Mouse (Mus musculus) right cerebral cortex, postnatal 14 days (tissue): Measurements from ENCODE around the gene Hist1h2bg.
"Not testable (repeated sequence)": the region's sequence is repeated elsewhere in the genome, so short reads cannot be mapped to it uniquely, and the experiment has no call there.

Source experiments
- DNase-seq: peaks from one replicate; pipeline ENCODE4 v3.0.0; 2022

The Hist1h2bg gene

GRCm38 (mm10) chr13:23584331-23584730 is 13.1 kb downstream of the Hist1h2bg start:
- no peak for DNase-seq

GRCm38 (mm10) chr13:23585029-23585441 is 13.8 kb downstream of the Hist1h2bg start:
- peak; percentile 69 for DNase-seq

DNA sequence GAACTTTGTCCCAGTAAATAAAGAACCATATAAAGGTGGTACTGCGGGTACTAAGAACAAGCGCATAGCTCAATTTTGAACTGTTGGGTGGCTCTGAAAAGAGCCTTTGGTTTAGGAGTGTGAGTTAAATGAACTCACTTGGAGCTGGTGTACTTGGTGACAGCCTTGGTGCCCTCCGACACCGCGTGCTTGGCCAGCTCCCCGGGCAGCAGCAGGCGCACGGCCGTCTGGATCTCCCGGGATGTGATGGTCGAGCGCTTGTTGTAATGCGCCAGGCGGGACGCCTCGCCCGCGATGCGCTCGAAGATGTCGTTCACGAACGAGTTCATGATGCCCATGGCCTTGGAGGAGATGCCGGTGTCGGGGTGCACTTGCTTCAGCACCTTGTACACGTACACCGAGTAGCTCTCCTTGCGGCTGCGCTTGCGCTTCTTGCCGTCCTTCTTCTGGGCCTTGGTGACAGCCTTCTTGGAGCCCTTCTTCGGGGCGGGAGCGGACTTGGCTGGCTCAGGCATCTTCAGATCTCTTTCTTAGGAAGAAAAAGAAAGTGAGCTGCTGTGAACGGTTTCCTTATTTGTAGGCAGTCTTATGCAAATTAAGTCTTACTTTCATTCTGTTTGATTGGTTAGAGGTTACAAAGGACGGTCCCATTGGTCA is 14.4 kb downstream of the Hist1h2bg start:
- DNase-seq, result peak; percentile 43

DNA sequence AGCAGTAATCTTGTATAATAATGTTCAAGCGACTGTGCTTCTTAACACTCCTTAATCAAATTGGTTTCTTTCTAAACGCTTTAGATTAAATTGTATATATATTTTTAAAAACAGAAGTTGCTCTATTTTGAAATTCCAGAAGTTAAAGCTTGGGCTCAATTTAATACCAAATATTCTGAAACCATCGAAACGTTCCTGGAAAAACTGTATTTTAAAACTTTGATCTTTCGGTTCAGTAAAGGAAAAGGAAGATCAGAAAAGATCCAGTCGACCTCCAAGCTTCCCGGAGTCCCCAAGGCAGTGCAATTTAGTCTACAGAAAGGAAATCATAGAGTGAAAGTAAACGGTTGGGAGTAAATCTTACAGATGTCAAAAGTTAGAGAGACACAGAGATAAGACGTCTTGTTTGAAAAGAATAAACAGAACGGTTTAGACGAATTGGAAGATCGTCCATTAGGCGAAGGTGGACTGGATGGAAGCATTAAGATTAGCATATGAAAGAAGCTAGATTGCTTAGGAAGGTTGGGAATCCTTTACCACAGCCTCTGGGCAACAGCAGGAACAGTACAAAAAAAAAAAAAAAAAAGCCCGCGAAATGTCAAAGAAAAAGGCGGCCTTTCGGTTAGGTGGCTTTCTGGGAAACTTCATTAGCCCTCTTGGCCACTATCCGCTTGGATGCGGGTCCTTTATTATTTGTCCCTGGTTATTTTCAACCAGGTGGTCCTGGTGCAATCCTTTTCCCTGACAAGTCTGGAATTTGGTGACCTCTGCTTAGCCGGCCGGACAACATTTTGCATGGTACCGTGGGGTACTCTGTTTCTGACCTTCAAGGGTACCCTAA is 15.1 kb downstream of the Hist1h2bg start:
- no peak for DNase-seq

- DNase-seq, result no peak
Observed at GRCm38 (mm10) chr13:23586940-23587225, 15.7 kb downstream of the Hist1h2bg start.

GRCm38 (mm10) chr13:23591206-23591605 is 20.0 kb downstream of the Hist1h2bg start:
- no peak for DNase-seq

- not testable (repeated sequence) for DNase-seq
Observed at GRCm38 (mm10) chr13:23591886-23592285, 20.7 kb downstream of the Hist1h2bg start.

DNA sequence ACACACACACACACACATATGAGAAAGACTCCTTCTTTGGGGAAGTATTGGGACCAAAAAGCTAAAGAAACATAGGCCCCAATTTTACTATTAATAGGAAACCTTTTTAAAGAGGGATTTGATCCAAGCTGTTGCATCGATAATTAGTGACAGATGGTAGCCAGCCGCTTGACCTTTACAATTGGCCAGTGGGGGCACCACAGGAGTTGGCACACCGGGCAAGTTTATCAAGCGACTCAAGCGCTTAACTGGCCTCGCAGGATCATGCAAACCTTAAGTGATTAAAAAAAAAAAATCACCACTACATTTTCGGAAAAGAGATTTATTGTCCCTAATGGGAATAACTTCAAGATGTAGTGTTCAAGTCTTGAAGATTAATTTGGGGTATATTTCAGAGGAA is 21.4 kb downstream of the Hist1h2bg start:
- no peak for DNase-seq

DNA sequence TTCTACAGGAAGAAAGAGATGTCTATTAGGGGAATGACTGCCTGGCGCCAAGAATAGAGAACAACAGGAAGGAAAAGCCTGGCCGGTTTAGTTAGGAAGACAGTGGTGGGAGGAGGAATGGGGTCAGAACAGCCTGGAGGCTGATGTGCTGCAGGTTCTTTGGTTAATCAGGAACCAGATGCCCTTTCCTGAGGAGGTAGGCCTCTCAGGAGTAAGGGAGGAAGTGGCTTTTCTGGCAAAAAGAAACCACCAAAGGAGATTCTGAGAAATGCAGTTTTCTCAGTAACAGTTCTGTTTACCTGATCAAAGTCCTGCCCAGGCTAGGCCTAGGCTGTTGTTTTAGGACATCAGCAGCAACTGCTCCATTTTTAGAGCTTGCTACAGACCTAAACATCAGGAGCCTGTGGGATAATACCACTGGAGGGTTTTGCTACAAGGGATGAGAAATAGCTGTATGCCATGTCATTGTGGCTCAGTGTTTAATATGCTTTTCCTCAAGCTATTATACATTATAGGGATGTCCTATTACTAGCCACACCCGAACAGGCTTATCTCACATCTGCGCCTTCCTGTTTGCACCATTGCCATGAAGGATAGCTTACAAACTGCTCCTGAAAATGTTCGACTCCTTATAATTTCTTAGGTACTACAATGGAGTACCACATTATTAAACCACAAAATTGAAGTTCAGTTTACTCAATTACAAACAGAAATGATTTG is 22.0 kb downstream of the Hist1h2bg start:
- DNase-seq, result no peak

GRCm38 (mm10) chr13:23595185-23595584 is 24.0 kb downstream of the Hist1h2bg start:
- DNase-seq, result no peak

GRCm38 (mm10) chr13:23595622-23596372 is 24.6 kb downstream of the Hist1h2bg start:
- no peak for DNase-seq

DNA sequence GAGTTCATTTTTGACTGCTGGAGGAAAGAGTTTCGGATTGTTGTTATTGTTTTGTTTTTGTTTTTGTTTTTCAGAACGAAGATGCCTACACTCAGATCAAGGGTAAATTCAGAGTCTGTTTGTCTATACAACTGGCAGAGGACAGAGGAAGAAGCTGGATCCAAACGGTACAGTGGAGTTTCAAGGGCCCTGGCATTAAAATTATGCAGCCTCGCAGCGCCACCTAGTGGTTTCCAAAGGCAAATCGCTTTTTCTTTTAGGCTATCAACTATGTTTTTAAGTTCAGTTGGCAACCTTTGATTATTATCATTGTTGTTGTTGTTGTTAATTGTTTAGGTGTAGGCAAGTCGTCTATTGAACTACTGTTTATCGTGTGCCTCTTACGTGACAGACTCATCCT is 26.8 kb downstream of the Hist1h2bg start:
- peak; percentile 77 for DNase-seq

DNA sequence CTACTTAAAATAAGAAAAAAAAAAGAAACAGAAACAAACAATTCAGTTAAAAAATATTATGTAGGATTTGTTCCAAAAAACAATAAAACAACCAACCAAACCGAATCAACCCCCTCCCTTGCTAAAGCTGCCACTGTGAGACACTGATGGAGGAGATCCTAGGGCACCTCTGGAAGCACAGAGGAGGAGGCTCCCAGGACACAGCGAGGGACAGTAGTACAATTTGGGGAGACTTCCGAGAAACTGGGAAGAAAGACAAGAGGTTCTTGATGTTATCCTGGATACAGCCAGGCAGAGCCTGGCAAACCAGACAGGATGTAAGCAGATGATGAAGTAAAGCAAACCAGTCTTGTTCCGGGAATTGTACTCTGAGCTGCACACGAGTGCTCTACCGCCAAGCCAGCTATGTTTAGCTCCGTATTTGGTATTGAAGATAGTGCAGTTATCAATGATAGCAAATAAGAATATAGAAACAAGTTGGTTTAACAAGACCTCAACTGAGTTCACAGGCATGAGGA is 32.0 kb downstream of the Hist1h2bg start:
- DNase-seq, result no peak

DNA sequence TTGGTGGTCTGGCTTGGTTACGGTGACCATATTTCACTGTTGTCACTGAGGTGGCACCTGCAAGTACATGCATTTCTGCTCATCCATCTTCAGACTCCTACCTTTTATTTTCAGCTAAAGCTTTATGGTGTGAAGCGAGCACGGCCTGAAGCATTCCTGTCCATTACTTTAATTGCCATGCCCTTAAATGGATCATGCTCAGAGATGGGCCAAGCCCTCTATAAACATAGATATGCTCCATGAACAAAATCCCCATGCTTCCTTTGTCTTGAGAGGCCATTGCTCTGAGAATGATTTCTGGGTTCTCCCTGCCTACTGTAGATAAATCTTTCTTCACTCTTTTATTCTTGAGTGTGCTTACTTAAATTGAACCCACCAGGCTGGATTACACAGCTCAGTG is 33.3 kb downstream of the Hist1h2bg start:
- DNase-seq, result no peak

DNA sequence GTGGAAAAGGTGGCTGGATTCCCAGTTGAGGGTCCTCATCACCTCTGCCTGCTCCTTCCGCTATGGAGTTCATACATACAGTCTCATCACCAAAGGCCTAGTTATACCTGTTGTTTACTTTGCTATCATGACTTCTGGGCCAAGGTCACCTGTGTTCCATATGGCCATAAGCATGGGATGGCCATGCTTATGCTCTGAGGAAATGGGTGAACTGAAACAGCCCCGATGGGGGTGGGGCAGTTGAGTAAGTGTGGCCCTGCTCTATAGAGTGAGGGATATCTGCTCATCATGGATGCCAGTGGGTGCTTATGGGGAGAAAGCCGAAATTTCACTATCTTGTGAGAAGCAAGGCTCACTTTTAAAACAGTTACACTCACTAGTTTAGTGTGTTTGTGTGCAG is 33.9 kb downstream of the Hist1h2bg start:
- no peak for DNase-seq

- no peak for DNase-seq
Observed at GRCm38 (mm10) chr13:23609209-23609608, 38.0 kb downstream of the Hist1h2bg start.

DNA sequence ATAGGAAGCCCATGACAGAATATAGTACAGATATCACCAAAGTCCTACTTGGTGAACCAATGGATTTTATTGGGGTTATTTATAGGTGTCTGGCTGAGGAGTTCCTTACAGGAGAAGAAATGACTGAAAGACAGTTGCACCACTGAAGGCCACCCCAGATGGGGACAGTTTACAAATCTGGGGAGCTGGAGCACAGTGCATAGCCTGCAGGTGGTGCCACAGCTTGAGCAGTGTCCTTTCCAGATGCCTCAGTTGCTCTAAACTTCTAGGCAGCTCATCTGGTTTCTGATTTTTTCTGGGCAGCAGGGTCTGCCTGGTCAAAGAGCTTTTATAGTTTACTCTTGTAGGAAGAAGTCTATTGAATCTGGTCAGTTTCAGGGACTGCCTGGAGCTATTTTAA is 38.6 kb downstream of the Hist1h2bg start:
- no peak for DNase-seq

GRCm38 (mm10) chr13:23610393-23610792 is 39.2 kb downstream of the Hist1h2bg start:
- no peak for DNase-seq

DNA sequence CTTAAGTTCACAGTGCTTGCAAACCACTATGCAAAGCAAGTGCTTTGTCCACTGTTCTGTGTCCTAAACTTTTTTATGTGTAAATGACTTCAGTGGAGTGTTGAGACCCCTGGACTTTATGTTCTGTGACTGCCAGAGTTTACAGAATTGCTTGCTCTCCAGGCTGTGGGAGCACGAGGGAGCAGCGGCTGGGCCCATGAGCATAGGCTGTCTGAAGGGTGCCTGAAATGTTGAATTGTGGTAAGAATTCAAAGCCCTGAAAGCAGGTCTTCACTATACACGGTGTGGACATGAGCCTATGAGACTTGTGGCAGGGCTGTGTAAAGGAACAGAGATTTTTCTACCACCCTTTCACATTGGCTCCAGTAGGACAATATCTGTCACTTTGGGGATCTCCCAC is 40.4 kb downstream of the Hist1h2bg start:
- DNase-seq, result no peak

DNA sequence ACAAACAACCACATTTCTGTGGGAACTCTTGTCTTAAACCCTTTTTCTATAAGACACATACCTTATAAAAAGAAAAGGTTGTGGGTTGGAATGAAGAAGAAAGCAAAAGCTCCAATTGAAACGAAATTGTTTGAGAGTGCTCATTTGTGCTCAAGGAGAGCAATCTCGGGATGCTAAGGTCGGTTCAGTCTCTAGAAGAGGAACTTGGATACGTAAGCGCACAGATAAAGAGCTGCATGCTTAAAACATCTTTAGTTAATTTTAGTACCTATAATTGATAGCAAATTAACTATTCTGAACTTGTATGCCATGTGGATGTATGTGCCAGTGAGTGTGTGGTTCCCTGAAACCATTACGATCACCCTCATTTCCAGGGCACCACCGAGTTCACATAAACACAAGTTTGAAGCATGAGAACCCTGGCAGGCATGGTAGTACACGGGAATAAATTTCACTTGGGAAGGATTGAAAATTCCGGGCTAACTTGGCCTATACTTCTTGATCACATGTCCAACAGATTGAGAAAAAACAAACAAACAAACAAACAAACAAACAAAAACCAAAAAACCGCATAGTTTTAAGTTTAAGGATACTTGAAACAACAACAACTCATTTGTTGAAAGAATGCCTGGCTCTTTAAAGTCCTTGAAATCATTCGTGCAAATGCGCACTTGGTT is 49.0 kb downstream of the Hist1h2bg start:
- no peak for DNase-seq

- peak; percentile 67 for DNase-seq
Observed at GRCm38 (mm10) chr13:23620733-23621531, 49.7 kb downstream of the Hist1h2bg start, which contains the start of gene Hist1h2be. TSS of gene Hist1h2be (minus strand) at chr13:23621124.
